Mouse (Mus musculus): ENCODE measurements around the gene C030005K15Rik. TPM values are rescaled to one million over a fixed set of nuclear protein-coding genes. Genes with fewer than 3 reads are reported as not detected.
"Not testable (repeated sequence)": the region's sequence is repeated elsewhere in the genome, so short reads cannot be mapped to it uniquely, and the experiment has no call there.

Gene C030005K15Rik
- not detected in 2 replicates for polyA plus RNA-seq (2014; fragmentation: Nextera tagmentation; extraction: Ambion mirVana)

- not testable (repeated sequence) for ATAC-seq (replicated peaks; ENCODE audit: low FRiP score); DNase-seq (ENCODE audit: low spot score); H3K36me3 ChIP-seq (ENCODE audit: control insufficient read depth, insufficient read depth, low read length); H3K9me3 ChIP-seq (ENCODE audit: control insufficient read depth, low read length); H3K27ac ChIP-seq (ENCODE audit: low read depth, low read length); H3K9ac ChIP-seq (ENCODE audit: low read depth, low read length); H3K27me3 ChIP-seq (replicated peaks; ENCODE audit: control insufficient read depth, insufficient read depth, low read length); H3K4me1 ChIP-seq (replicated peaks; ENCODE audit: control insufficient read depth, insufficient read depth, low read length); H3K4me2 ChIP-seq; H3K4me3 ChIP-seq (ENCODE audit: low read depth, low read length)
Measured at GRCm38 (mm10) chr10:97726655-97727054, at the start of gene C030005K15Rik. TSS of gene C030005K15Rik (minus strand) at chr10:97726755.

- no peak for ATAC-seq (replicated peaks; ENCODE audit: low FRiP score)
- Histone ChIP-seq H3K4me3 (ENCODE audit: low read depth, low read length) (no peak overlapping the region), H3K36me3 (ENCODE audit: control insufficient read depth, insufficient read depth, low read length) (no peaks in the 10 kb centered on the region), H3K27me3 (replicated peaks; ENCODE audit: control insufficient read depth, insufficient read depth, low read length) (no peaks in the 10 kb centered on the region), H3K4me1 (replicated peaks; ENCODE audit: control insufficient read depth, insufficient read depth, low read length) (no peaks in the 10 kb centered on the region), H3K9ac (ENCODE audit: low read depth, low read length) (no peak overlapping the region), H3K9me3 (ENCODE audit: control insufficient read depth, low read length) (no peaks in the 10 kb centered on the region), H3K4me2 (no peak overlapping the region), H3K27ac (ENCODE audit: low read depth, low read length) (no peak overlapping the region)
- DNase-seq (ENCODE audit: low spot score): no peak
- 56% methylated on average over 5 of the region's 5 CpGs for WGBS
Measured at GRCm38 (mm10) chr10:97768171-97768749, 41.7 kb upstream of the C030005K15Rik start.

- 63% methylated on average over 4 of the region's 4 CpGs for WGBS
- Histone ChIP-seq H3K4me2 (no peak overlapping the region), H3K4me3 (ENCODE audit: low read depth, low read length) (no peak overlapping the region), H3K36me3 (ENCODE audit: control insufficient read depth, insufficient read depth, low read length) (no peaks in the 10 kb centered on the region), H3K4me1 (replicated peaks; ENCODE audit: control insufficient read depth, insufficient read depth, low read length) (no peaks in the 10 kb centered on the region), H3K27ac (ENCODE audit: low read depth, low read length) (no peak overlapping the region), H3K27me3 (replicated peaks; ENCODE audit: control insufficient read depth, insufficient read depth, low read length) (no peaks in the 10 kb centered on the region), H3K9ac (ENCODE audit: low read depth, low read length) (no peak overlapping the region), H3K9me3 (ENCODE audit: control insufficient read depth, low read length) (no peaks in the 10 kb centered on the region)
- DNase-seq (ENCODE audit: low spot score) (no peak), ATAC-seq (replicated peaks; ENCODE audit: low FRiP score) (no peak)
Measured at GRCm38 (mm10) chr10:97753821-97754220, 27.3 kb upstream of the C030005K15Rik start.

GRCm38 (mm10) chr10:97747231-97747630 is 20.7 kb upstream of the C030005K15Rik start:
- Histone ChIP-seq H3K36me3 (ENCODE audit: control insufficient read depth, insufficient read depth, low read length) (no peaks in the 10 kb centered on the region), H3K9ac (ENCODE audit: low read depth, low read length) (no peak overlapping the region), H3K4me1 (replicated peaks; ENCODE audit: control insufficient read depth, insufficient read depth, low read length) (no peaks in the 10 kb centered on the region), H3K27me3 (replicated peaks; ENCODE audit: control insufficient read depth, insufficient read depth, low read length) (no peaks in the 10 kb centered on the region), H3K4me3 (ENCODE audit: low read depth, low read length) (no peak overlapping the region), H3K9me3 (ENCODE audit: control insufficient read depth, low read length) (no peaks in the 10 kb centered on the region), H3K4me2 (no peak overlapping the region), H3K27ac (ENCODE audit: low read depth, low read length) (no peak overlapping the region)
- WGBS: 73% methylated on average over 3 of the region's 3 CpGs
- DNase-seq (ENCODE audit: low spot score): no peak
- ATAC-seq (replicated peaks; ENCODE audit: low FRiP score): no peak

GRCm38 (mm10) chr10:97725929-97726328 is 626 bp downstream of the C030005K15Rik start:
- ATAC-seq (replicated peaks; ENCODE audit: low FRiP score) (no peak), DNase-seq (ENCODE audit: low spot score) (no peak)
- 45% methylated on average over 1 of the region's 1 CpGs for WGBS
- Histone ChIP-seq H3K27ac (ENCODE audit: low read depth, low read length) (no peak overlapping the region), H3K4me3 (ENCODE audit: low read depth, low read length) (no peak overlapping the region), H3K4me1 (replicated peaks; ENCODE audit: control insufficient read depth, insufficient read depth, low read length) (no peaks in the 10 kb centered on the region), H3K36me3 (ENCODE audit: control insufficient read depth, insufficient read depth, low read length) (no peaks in the 10 kb centered on the region), H3K4me2 (no peak overlapping the region), H3K27me3 (replicated peaks; ENCODE audit: control insufficient read depth, insufficient read depth, low read length) (no peaks in the 10 kb centered on the region), H3K9me3 (ENCODE audit: control insufficient read depth, low read length) (no peaks in the 10 kb centered on the region), H3K9ac (ENCODE audit: low read depth, low read length) (no peak overlapping the region)

- H3K4me3 ChIP-seq (ENCODE audit: low read depth, low read length): no peak overlapping the region
- ATAC-seq (replicated peaks; ENCODE audit: low FRiP score) (no peak), DNase-seq (ENCODE audit: low spot score) (no peak)
- WGBS: 86% methylated on average over 9 of the region's 9 CpGs
- no peaks in the 10 kb centered on the region for H3K4me1 ChIP-seq (replicated peaks; ENCODE audit: control insufficient read depth, insufficient read depth, low read length)
- H3K9me3 ChIP-seq (ENCODE audit: control insufficient read depth, low read length): no peaks in the 10 kb centered on the region
- no peak overlapping the region for H3K27ac ChIP-seq (ENCODE audit: low read depth, low read length)
- no peak overlapping the region for H3K4me2 ChIP-seq
- H3K27me3 ChIP-seq (replicated peaks; ENCODE audit: control insufficient read depth, insufficient read depth, low read length): no peaks in the 10 kb centered on the region
- H3K36me3 ChIP-seq (ENCODE audit: control insufficient read depth, insufficient read depth, low read length): no peaks in the 10 kb centered on the region
- no peak overlapping the region for H3K9ac ChIP-seq (ENCODE audit: low read depth, low read length)
Measured at GRCm38 (mm10) chr10:97722709-97723108, 3.8 kb downstream of the C030005K15Rik start.

GRCm38 (mm10) chr10:97720625-97721024 is 5.9 kb downstream of the C030005K15Rik start:
- Histone ChIP-seq H3K4me2 (no peak overlapping the region), H3K27ac (ENCODE audit: low read depth, low read length) (no peak overlapping the region), H3K27me3 (replicated peaks; ENCODE audit: control insufficient read depth, insufficient read depth, low read length) (no peaks in the 10 kb centered on the region), H3K4me3 (ENCODE audit: low read depth, low read length) (no peak overlapping the region), H3K9ac (ENCODE audit: low read depth, low read length) (no peak overlapping the region), H3K9me3 (ENCODE audit: control insufficient read depth, low read length) (no peaks in the 10 kb centered on the region), H3K4me1 (replicated peaks; ENCODE audit: control insufficient read depth, insufficient read depth, low read length) (no peaks in the 10 kb centered on the region), H3K36me3 (ENCODE audit: control insufficient read depth, insufficient read depth, low read length) (no peaks in the 10 kb centered on the region)
- DNase-seq (ENCODE audit: low spot score) (no peak), ATAC-seq (replicated peaks; ENCODE audit: low FRiP score) (no peak)
- 81% methylated on average over 1 of the region's 1 CpGs for WGBS

GRCm38 (mm10) chr10:97718021-97718420 is 8.5 kb downstream of the C030005K15Rik start:
- no peak overlapping the region for H3K27ac ChIP-seq (ENCODE audit: low read depth, low read length)
- no peak overlapping the region for H3K9ac ChIP-seq (ENCODE audit: low read depth, low read length)
- H3K4me2 ChIP-seq: no peak overlapping the region
- no peak for DNase-seq (ENCODE audit: low spot score)
- no peak overlapping the region for H3K4me3 ChIP-seq (ENCODE audit: low read depth, low read length)
- ATAC-seq (replicated peaks; ENCODE audit: low FRiP score): no peak
- WGBS: 56% methylated on average over 2 of the region's 2 CpGs
- H3K36me3 ChIP-seq (ENCODE audit: control insufficient read depth, insufficient read depth, low read length): no peaks in the 10 kb centered on the region
- H3K27me3 ChIP-seq (replicated peaks; ENCODE audit: control insufficient read depth, insufficient read depth, low read length): no peaks in the 10 kb centered on the region
- no peaks in the 10 kb centered on the region for H3K4me1 ChIP-seq (replicated peaks; ENCODE audit: control insufficient read depth, insufficient read depth, low read length)
- H3K9me3 ChIP-seq (ENCODE audit: control insufficient read depth, low read length): no peaks in the 10 kb centered on the region

GRCm38 (mm10) chr10:97717233-97717632 is 9.3 kb downstream of the C030005K15Rik start:
- DNase-seq (ENCODE audit: low spot score): no peak
- H3K4me3 ChIP-seq (ENCODE audit: low read depth, low read length): no peak overlapping the region
- H3K9me3 ChIP-seq (ENCODE audit: control insufficient read depth, low read length): no peaks in the 10 kb centered on the region
- no peaks in the 10 kb centered on the region for H3K4me1 ChIP-seq (replicated peaks; ENCODE audit: control insufficient read depth, insufficient read depth, low read length)
- WGBS: 69% methylated on average over 1 of the region's 1 CpGs
- no peaks in the 10 kb centered on the region for H3K36me3 ChIP-seq (ENCODE audit: control insufficient read depth, insufficient read depth, low read length)
- no peak overlapping the region for H3K4me2 ChIP-seq
- H3K9ac ChIP-seq (ENCODE audit: low read depth, low read length): no peak overlapping the region
- no peak for ATAC-seq (replicated peaks; ENCODE audit: low FRiP score)
- H3K27me3 ChIP-seq (replicated peaks; ENCODE audit: control insufficient read depth, insufficient read depth, low read length): no peaks in the 10 kb centered on the region
- no peak overlapping the region for H3K27ac ChIP-seq (ENCODE audit: low read depth, low read length)

Measured in liver, embryonic 11.5 days (tissue).